Mouse (Mus musculus) cerebellum, adult 2 months (tissue): Measurements from ENCODE around the gene Snap91. TPM values are rescaled to one million over a fixed set of nuclear protein-coding genes. Genes with fewer than 3 reads are reported as not detected.
A peak's percentile ranks its signal among the peaks of the same experiment; 100 is the strongest.

Experiments
- DNase-seq, 2 experiments: peaks; one replicate each; pipeline ENCODE4 v3.0.0; 2021
- H3K27ac ChIP-seq: fragments of 200-500 bp; 2 replicates; pipeline ENCODE4 v1.5.1; 2012; ENCODE audit warnings: low read length, control low read depth, inconsistent platforms; ENCODE audit not compliant: insufficient read depth
- H3K27me3 ChIP-seq: fragments of 200-500 bp; 2 replicates; pipeline ENCODE4 v1.6.1; 2012; ENCODE audit warnings: inconsistent platforms, mild to moderate bottlenecking, low read length, moderate library complexity; ENCODE audit not compliant: control insufficient read depth, insufficient read depth
- H3K4me1 ChIP-seq: fragments of 200-500 bp; 2 replicates; pipeline ENCODE4 v1.6.1; 2011; ENCODE audit warnings: low read length; ENCODE audit not compliant: control insufficient read depth, insufficient read depth
- H3K4me3 ChIP-seq: fragments of 200-500 bp; replicated peaks from 2 replicates; pipeline ENCODE3; 2011; ENCODE audit warnings: mild to moderate bottlenecking, low read depth, low read length, control low read depth; ENCODE audit not compliant: insufficient read depth
- CTCF ChIP-seq: fragments of 200-500 bp; IDR thresholded peaks from 2 replicates; pipeline ENCODE4 v1.5.1; 2011; ENCODE audit warnings: low read depth, mild to moderate bottlenecking, control low read depth, low read length, moderate library complexity, borderline replicate concordance; ENCODE audit not compliant: insufficient read depth
- POLR2A ChIP-seq: fragments of 200-500 bp; IDR thresholded peaks from 2 replicates; pipeline ENCODE4 v1.6.1; 2011; ENCODE audit warnings: low read length, control low read depth, borderline replicate concordance; ENCODE audit not compliant: insufficient read depth
- WGBS: fragments of 180-500 bp; shearing (Covaris S2); methylation state at CpG from one replicate; pipeline ENCODE4 v1.1.7; 2018; 5-methylcytosine and 5-hydroxymethylcytosine counted together
- polyA plus RNA-seq: library from polyadenylated mRNA; depleted of rRNA; stranded (reverse); fragments of >200 nt; gene quantifications from 2 replicates; pipeline ENCODE4 v1.2.3, GENCODE M21; 2012

Snap91 gene
- polyA plus RNA-seq, 1 experiment, result 234 TPM

DNA sequence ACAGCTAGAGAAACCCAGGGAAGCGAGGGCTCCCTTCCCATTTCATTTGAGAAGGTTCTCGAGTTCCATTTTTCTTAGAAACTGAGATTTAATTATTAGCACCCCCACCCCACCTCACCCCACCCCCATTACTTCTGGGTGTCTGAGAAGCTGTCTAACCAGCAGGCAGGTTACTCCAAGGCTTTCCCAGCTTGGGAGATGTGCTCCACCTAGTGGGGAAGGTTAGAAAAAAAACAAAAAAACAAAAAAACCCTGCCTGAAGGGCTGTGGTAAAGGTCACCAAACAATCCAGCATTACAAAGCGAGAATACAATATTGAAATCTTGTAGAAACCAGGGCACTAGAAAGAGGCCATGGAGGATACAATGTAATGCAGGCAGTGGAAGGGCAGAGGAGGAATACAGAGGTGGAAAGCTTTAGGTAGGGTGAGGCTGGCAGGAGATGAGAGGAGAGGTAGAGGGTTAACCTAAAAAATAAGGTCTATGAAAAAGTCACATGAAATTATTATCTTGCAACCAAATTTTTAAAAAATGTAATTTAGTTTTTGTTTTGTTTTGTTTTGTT, 79.8 kb downstream of the Snap91 start:
- peak in 1 of 2 experiments; percentile 54 for DNase-seq
- Histone ChIP-seq H3K27ac (no peak overlapping the region), H3K27me3 (no peaks in the 10 kb centered on the region), H3K4me1 (0 out of 2 replicates have a peak, but pooled peaks cover 5% of the 10 kb centered on the region), H3K4me3 (no peak overlapping the region)
- TF ChIP-seq CTCF, result peak; percentile 48; the same call in 1 of the 2 replicates
- no peak for TF ChIP-seq POLR2A
- 45% methylated on average over 3 of the region's 3 CpGs for WGBS

DNA sequence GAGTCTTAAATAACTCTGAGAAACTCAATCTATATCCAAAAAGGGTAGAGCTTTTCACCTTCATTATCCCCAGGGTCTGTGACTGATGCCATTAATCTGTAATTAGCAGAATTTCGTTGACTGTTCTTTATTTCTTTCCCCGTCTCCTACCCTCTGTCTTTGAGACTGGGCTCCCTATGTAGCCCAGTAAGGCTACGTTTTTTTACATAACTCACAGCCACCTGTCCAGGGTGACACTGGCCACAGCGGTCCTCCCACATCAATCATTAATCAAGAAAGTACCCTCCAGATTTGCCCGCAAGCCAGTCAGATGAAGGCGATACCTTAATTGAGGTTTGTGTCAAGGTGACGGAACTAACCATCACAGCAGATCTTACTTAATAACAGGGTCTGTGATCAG, 81.4 kb downstream of the Snap91 start:
- Histone ChIP-seq H3K4me3 (no peak overlapping the region), H3K4me1 (0 out of 2 replicates have a peak, but pooled peaks cover 5% of the 10 kb centered on the region), H3K27me3 (no peaks in the 10 kb centered on the region), H3K27ac (no peak overlapping the region)
- TF ChIP-seq CTCF (no peak), POLR2A (no peak)
- DNase-seq, result no peak
- 93% methylated on average over 7 of the region's 7 CpGs for WGBS

DNA sequence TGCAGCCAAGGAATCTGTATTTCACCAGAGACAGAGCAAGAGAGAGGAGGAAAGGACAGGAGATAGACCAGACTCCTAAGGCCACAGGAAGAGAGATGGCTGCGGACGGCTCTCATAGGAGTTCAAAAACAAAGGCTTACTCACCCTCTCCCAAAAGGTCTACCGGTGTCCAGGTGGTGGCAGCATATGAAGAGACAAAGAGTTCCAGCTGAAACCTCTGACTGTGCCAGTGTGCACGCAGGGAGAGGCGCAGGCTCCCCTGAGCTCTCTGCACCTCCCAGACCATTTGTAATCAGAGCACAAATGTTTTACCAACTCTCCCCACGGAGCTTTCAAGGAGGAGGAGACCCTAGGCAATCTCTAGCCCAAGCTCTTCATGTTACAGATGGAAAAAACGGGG, 81.8 kb downstream of the Snap91 start:
- 26% methylated on average over 7 of the region's 7 CpGs for WGBS
- no peaks in the 10 kb centered on the region for H3K27me3 ChIP-seq
- no peak overlapping the region for H3K27ac ChIP-seq
- TF ChIP-seq POLR2A, result no peak
- no peak for TF ChIP-seq CTCF
- no peak overlapping the region for H3K4me3 ChIP-seq
- 0 out of 2 replicates have a peak, but pooled peaks cover 5% of the 10 kb centered on the region for H3K4me1 ChIP-seq
- DNase-seq, result peak; percentile 45 to 54

DNA sequence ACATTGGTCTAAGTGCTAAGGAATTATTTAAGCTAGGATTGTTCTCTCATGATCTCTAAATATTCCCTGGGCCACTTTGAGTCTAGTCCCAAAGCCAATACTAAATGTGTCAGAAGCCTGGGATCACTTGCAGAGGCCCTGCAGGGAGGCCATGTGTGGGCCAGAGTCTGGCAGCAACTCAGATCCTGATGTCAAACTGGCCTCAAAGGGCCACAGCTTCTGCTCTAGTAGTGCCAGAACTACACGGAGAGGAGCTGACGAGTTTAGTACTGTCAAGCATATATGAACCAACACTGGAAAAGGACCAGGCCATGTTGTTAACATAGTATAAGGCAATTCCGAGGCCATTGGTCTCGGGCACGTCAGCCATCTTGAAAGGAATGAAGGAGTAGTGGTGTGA, 82.3 kb downstream of the Snap91 start:
- 45% methylated on average over 5 of the region's 5 CpGs for WGBS
- peak; percentile 64 to 77 for DNase-seq
- no peak overlapping the region for H3K4me3 ChIP-seq
- no peak for TF ChIP-seq CTCF
- no peak for TF ChIP-seq POLR2A
- no peak overlapping the region for H3K27ac ChIP-seq
- no peaks in the 10 kb centered on the region for H3K27me3 ChIP-seq
- H3K4me1 ChIP-seq, result 0 out of 2 replicates have a peak, but pooled peaks cover 5% of the 10 kb centered on the region

DNA sequence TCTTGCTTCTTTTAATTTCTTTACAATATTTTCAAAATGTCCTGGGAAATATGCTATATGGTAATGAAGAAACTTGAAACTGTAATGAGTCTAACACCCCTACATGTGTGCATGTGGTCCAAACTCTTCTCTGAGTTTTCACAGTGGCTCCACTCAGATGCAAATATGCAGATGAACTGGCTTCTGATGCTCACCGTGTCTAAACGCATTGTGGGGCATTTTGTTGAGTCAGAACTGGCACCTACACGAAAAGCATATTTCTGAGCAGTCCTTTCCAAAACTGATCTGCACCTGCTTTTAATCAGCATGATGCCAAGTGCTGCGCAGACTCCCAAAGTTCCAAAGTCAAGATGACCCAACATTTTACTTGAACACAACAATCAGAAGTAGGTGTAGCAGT, 82.9 kb downstream of the Snap91 start:
- no peaks in the 10 kb centered on the region for H3K27me3 ChIP-seq
- H3K4me1 ChIP-seq, result 0 out of 2 replicates have a peak, but pooled peaks cover 5% of the 10 kb centered on the region
- H3K4me3 ChIP-seq, result no peak overlapping the region
- TF ChIP-seq POLR2A (no peak), CTCF (no peak)
- H3K27ac ChIP-seq, result no peak overlapping the region
- DNase-seq, result no peak
- 24% methylated on average over 4 of the region's 4 CpGs for WGBS

DNA sequence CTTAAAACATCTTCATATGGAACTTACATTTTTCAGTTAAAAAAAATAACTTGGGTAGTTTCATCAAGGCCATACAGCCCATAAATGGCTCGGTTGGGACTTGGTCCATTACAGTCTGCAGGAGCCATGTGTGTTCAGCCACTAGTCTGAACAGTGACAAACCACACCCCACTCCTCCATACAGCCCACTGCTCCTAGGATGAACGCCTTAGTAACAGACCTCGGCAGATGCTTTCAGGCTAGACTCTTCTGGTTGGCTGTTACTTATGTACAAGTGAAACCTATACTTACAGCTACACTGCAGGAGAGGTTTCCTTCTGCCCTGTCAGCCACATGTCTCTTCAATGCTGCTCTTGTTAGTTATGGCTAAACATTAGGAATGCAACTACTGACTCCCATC, 85.2 kb downstream of the Snap91 start:
- H3K27ac ChIP-seq, result no peak overlapping the region
- 37% methylated on average over 3 of the region's 3 CpGs for WGBS
- no peak for DNase-seq
- H3K4me1 ChIP-seq, result 0 out of 2 replicates have a peak, but pooled peaks cover 5% of the 10 kb centered on the region
- no peak overlapping the region for H3K4me3 ChIP-seq
- H3K27me3 ChIP-seq, result no peaks in the 10 kb centered on the region
- no peak for TF ChIP-seq POLR2A

DNA sequence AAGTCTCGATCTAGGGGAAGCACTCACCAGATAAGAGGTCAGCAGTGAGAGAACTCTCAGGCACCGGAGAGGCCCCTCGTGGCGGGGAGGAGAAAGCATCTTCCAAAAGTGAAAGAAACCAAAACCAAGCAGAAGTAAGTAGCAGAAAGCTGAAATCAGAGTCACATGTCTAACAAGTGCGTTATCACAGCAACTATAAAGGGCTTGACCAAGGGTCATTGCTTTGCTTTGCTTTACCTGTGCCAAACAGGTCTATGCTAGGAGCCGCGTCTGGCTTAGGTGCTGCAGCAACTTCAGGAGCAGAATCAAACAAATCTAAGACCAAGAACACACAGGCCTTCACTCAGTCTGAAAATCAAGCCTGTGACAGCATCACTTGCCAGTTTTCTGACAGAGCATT, 88.5 kb downstream of the Snap91 start:
- WGBS, result 89% methylated on average over 7 of the region's 7 CpGs

DNA sequence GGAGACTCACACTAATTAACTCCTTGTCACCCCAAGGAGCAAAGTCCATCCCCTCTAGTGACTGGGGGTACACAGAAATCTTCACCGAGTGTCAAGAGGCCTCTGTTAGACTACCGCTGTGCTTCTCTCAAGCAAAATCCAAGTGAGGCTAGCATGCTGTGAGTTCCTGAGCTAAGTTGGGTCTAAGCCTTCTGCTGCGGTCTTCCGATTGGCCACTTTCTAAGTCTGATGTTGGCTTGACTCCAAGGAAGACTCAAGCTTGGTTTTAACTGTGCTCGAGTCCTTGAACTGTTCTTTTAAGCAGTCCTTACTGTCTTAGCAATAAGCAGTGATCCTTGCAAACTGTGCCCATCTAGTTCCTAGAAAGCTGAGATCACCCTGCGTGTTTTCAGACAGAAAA, 91.3 kb downstream of the Snap91 start:
- no peak overlapping the region for H3K4me3 ChIP-seq
- H3K4me1 ChIP-seq, result peaks cover 6% of the 10 kb centered on the region
- H3K27ac ChIP-seq, result no peak overlapping the region
- WGBS, result 23% methylated on average over 6 of the region's 6 CpGs
- no peaks in the 10 kb centered on the region for H3K27me3 ChIP-seq
- peak in 1 of 2 experiments; percentile 35 for DNase-seq
- TF ChIP-seq POLR2A (no peak), CTCF (no peak)

More for the DNA sequence above, 88.5 kb downstream of the Snap91 start:
- Histone ChIP-seq H3K27ac (no peak overlapping the region), H3K27me3 (no peaks in the 10 kb centered on the region), H3K4me3 (no peak overlapping the region), H3K4me1 (peaks cover 6% of the 10 kb centered on the region)
- TF ChIP-seq CTCF, result no peak
- TF ChIP-seq POLR2A, result no peak
- no peak for DNase-seq
